Mouse (Mus musculus) kidney, embryonic 14.5 days (tissue): ENCODE results near the gene Itgb3. TPM values are rescaled to one million over a fixed set of nuclear protein-coding genes. Genes with fewer than 3 reads are reported as not detected.

Experiments used
- ATAC-seq: fragments of 200-750 bp; cut with Nextera tagmentation; 2 replicates; pipeline ENCODE4 v1.8.0; 2017; ENCODE audit warnings: moderate number of reproducible peaks, mild to moderate bottlenecking, moderate TSS enrichment, moderate library complexity; ENCODE audit not compliant: low FRiP score, low TSS enrichment
- H3K27ac ChIP-seq: fragments of 300-500 bp; sonication (generic); 2 replicates; pipeline ENCODE4 v1.5.1; 2014; ENCODE audit warnings: low read depth, mild to moderate bottlenecking, low read length, moderate library complexity, mixed read lengths
- H3K27me3 ChIP-seq: fragments of 300-500 bp; sonication (generic); 2 replicates; pipeline ENCODE4 v1.6.1; 2014; ENCODE audit warnings: mild to moderate bottlenecking, low read length; ENCODE audit not compliant: control insufficient read depth, insufficient read depth
- H3K36me3 ChIP-seq: fragments of 300-500 bp; sonication (generic); 2 replicates; pipeline ENCODE4 v1.6.1; 2014; ENCODE audit warnings: low read length, mixed read lengths; ENCODE audit not compliant: control insufficient read depth, insufficient read depth
- H3K4me1 ChIP-seq: fragments of 300-500 bp; sonication (generic); 2 replicates; pipeline ENCODE4 v1.6.1; 2014; ENCODE audit warnings: low read length, mixed read lengths; ENCODE audit not compliant: control insufficient read depth, insufficient read depth
- H3K4me2 ChIP-seq: fragments of 300-500 bp; sonication (generic); replicated peaks from 2 replicates; pipeline ENCODE4 v1.6.1; 2014; ENCODE audit warnings: low read depth, mild to moderate bottlenecking, low read length
- H3K4me3 ChIP-seq: fragments of 300-500 bp; sonication (generic); 2 replicates; pipeline ENCODE4 v1.5.1; 2014; ENCODE audit warnings: mild to moderate bottlenecking, low read length
- H3K9ac ChIP-seq: fragments of 300-500 bp; sonication (generic); 2 replicates; pipeline ENCODE4 v1.6.1; 2014; ENCODE audit warnings: low read depth, mild to moderate bottlenecking, low read length, moderate library complexity
- H3K9me3 ChIP-seq: fragments of 300-500 bp; sonication (generic); 2 replicates; pipeline ENCODE4 v1.6.1; 2016; ENCODE audit warnings: low read length; ENCODE audit not compliant: control insufficient read depth
- WGBS: fragments of 180-500 bp; shearing (Covaris S2); extraction: QIAGEN DNeasy Blood & Tissue Kit; methylation state at CpG from one replicate; pipeline ENCODE4 v1.1.7; 2014; 5-methylcytosine and 5-hydroxymethylcytosine counted together
- polyA plus RNA-seq: library from polyadenylated mRNA; unstranded; fragments of >200 nt; fragmentation: Nextera tagmentation; extraction: Ambion mirVana; gene quantifications from 2 replicates; pipeline ENCODE4 v1.2.1, GENCODE M21; 2014

Gene Itgb3
- polyA plus RNA-seq, 1 experiment from 2014 or later = 0.85 TPM

GRCm38 (mm10) chr11:104648571-104648970 lies 40.8 kb downstream of the Itgb3 start:
- Histone ChIP-seq H3K36me3 (no peaks in the 10 kb centered on the region), H3K4me1 (no peaks in the 10 kb centered on the region), H3K4me3 (no peak overlapping the region), H3K4me2 (no peak overlapping the region), H3K27ac (no peak overlapping the region), H3K9ac (no peak overlapping the region), H3K9me3 (no peaks in the 10 kb centered on the region), H3K27me3 (no peaks in the 10 kb centered on the region)
- 60% methylated on average over 3 of the region's 3 CpGs for WGBS
- ATAC-seq = no peak

DNA sequence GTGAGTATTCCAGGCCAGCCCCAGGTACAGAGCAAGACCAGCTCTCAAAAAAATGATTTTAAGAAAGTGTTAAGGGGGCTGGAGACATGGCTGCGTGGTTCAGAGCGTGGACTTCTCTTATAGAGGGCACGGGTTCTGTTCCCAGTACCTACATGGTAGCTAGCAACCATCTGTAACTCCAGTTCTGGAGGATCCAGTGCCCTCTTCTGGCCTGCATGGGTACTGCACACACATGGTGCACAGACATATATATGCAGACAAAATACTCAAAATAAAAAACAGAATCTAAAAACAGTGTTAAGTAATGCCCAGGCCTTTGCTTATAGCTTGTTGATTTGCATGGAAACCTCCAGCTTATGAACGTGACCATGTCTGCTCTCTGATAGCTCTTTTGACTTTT lies 52.8 kb downstream of the Itgb3 start:
- no peak overlapping the region for H3K4me2 ChIP-seq
- H3K36me3 ChIP-seq = no peaks in the 10 kb centered on the region
- H3K9ac ChIP-seq = no peak overlapping the region
- no peak overlapping the region for H3K27ac ChIP-seq
- 95% methylated on average over 4 of the region's 4 CpGs for WGBS
- H3K4me1 ChIP-seq = no peaks in the 10 kb centered on the region
- no peaks in the 10 kb centered on the region for H3K9me3 ChIP-seq
- ATAC-seq = no peak
- H3K27me3 ChIP-seq = no peaks in the 10 kb centered on the region
- H3K4me3 ChIP-seq = no peak overlapping the region

DNA sequence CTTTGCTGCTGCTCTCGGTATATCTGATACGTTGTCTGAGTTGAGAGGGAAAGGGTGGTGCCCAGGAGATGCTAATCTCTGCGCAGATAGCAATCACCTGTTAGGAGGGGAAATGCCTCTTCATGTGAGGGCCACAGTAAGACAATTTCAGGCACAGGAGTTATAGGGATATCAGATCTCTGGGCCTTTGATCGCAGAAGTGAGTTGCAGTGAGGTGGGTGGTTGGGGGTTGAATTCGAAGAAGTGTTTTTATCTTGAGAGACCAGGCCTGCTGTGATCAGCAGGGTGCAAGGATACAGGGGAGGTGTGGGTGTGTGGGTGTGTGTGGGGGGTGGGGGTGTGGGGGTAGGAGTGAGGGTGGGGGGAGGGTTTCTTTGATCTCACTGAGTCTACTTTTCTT lies 53.3 kb downstream of the Itgb3 start:
- Histone ChIP-seq H3K9me3 (no peaks in the 10 kb centered on the region), H3K36me3 (no peaks in the 10 kb centered on the region), H3K4me1 (no peaks in the 10 kb centered on the region), H3K27ac (no peak overlapping the region), H3K27me3 (no peaks in the 10 kb centered on the region), H3K4me2 (no peak overlapping the region), H3K4me3 (no peak overlapping the region), H3K9ac (no peak overlapping the region)
- no peak for ATAC-seq
- WGBS = 64% methylated on average over 5 of the region's 5 CpGs

DNA sequence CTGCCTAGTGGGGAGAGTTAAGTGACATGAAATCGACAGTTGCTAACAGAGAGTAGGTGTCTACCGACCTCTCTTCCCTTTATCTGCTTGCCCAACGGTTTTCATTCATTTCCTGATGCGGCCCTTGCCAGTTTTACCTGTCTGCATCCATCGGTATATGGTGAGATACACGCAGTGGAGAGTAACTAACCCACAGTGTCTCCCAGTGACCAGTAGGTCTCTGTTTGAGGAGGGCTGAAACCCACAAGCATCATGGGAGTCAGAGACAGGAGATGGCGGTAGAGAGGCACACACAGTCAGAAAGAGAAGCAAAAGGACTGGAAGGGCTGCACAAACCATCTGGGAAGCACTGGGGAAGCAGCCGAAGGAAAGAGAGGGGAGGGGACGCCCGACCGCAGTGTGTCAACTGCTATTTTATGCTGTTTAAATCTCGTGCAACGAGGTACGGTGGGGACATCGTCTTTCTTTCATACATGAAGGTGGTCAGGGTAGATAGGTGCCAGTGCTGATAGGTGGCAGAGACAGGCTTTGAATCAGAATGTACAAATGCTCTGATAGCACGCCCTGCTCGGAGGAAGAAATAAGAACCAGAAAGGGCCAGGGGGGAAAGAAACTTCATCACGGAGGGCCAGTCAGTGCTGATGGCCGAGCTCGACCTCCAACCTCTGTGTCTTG lies 53.9 kb downstream of the Itgb3 start:
- H3K4me1 ChIP-seq = no peaks in the 10 kb centered on the region
- H3K9me3 ChIP-seq = no peaks in the 10 kb centered on the region
- H3K4me2 ChIP-seq = no peak overlapping the region
- no peak for ATAC-seq
- no peak overlapping the region for H3K9ac ChIP-seq
- H3K4me3 ChIP-seq = no peak overlapping the region
- H3K36me3 ChIP-seq = no peaks in the 10 kb centered on the region
- H3K27ac ChIP-seq = no peak overlapping the region
- H3K27me3 ChIP-seq = no peaks in the 10 kb centered on the region
- 76% methylated on average over 20 of the region's 20 CpGs for whole genome bisulfite sequencing

GRCm38 (mm10) chr11:104662573-104662972 lies 54.8 kb downstream of the Itgb3 start:
- H3K4me3 ChIP-seq = no peak overlapping the region
- no peaks in the 10 kb centered on the region for H3K36me3 ChIP-seq
- 72% methylated on average over 11 of the region's 11 CpGs for WGBS
- H3K27me3 ChIP-seq = no peaks in the 10 kb centered on the region
- H3K4me1 ChIP-seq = no peaks in the 10 kb centered on the region
- no peak overlapping the region for H3K4me2 ChIP-seq
- no peak overlapping the region for H3K27ac ChIP-seq
- H3K9me3 ChIP-seq = no peaks in the 10 kb centered on the region
- no peak overlapping the region for H3K9ac ChIP-seq
- no peak for ATAC-seq

DNA sequence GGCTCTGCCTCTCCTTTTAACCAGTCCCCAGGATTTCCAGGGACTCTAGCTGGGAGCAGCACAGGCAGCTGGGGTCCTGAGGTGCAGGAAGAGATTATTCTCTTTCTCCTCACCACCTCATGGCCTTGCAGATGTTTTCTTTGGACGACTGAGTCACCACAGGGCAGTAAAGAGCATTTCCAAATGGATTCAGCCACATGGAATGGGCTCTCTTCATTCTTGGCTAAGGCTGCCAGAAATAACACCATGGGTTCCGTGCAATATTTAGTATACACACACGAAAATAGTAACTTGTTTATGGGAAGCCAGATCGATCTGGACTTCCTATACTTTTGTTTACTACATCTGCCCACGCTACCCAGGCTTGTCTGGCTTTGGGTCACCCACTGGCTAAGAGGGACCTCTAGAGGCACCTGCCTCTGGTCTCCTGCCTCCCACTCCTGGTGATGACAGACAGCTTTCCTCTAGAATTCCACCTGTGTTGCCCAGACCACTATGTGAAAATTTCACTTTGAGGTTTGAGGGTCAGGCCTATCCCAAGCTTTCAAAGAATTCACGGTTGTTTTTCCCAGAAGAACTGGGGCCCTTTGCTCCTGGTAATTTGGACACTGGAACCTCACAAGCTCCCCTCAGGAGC lies 55.6 kb downstream of the Itgb3 start:
- WGBS = 67% methylated on average over 6 of the region's 6 CpGs
- H3K9me3 ChIP-seq = no peaks in the 10 kb centered on the region
- H3K36me3 ChIP-seq = no peaks in the 10 kb centered on the region
- no peaks in the 10 kb centered on the region for H3K4me1 ChIP-seq
- no peak overlapping the region for H3K9ac ChIP-seq
- H3K27me3 ChIP-seq = no peaks in the 10 kb centered on the region
- ATAC-seq = no peak
- no peak overlapping the region for H3K27ac ChIP-seq
- H3K4me2 ChIP-seq = no peak overlapping the region
- no peak overlapping the region for H3K4me3 ChIP-seq

- Histone ChIP-seq H3K36me3 (no peaks in the 10 kb centered on the region), H3K9ac (no peak overlapping the region), H3K27ac (no peak overlapping the region), H3K4me2 (no peak overlapping the region), H3K4me1 (no peaks in the 10 kb centered on the region), H3K4me3 (no peak overlapping the region), H3K9me3 (no peaks in the 10 kb centered on the region), H3K27me3 (no peaks in the 10 kb centered on the region)
- no peak; the same call in 1 of the 2 replicates for ATAC-seq
- 66% methylated on average over 3 of the region's 3 CpGs for WGBS
Measured at GRCm38 (mm10) chr11:104663878-104664261, 56.1 kb downstream of the Itgb3 start.

DNA sequence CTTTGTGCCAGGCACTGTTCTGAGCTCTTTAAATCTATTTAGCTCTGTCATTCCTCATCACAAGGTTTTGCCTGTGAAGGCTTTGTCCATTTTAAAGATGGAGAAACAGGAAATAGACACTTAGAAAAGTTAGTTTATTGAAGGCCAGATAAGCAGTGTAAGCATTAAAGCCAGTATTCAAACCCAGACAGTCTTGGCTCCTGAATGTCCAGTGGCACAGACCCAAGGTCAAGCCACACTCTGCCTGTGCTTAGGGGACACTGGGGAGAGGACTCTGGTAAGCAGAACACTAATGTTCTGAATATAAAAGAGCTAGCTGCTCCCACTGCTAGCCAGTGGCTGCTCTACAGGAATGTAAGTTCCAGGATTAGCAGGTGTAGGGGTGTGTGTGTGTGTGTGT lies 56.6 kb downstream of the Itgb3 start:
- H3K9me3 ChIP-seq = no peaks in the 10 kb centered on the region
- H3K36me3 ChIP-seq = no peaks in the 10 kb centered on the region
- H3K4me1 ChIP-seq = no peaks in the 10 kb centered on the region
- H3K27me3 ChIP-seq = no peaks in the 10 kb centered on the region
- no peak overlapping the region for H3K4me3 ChIP-seq
- no peak overlapping the region for H3K27ac ChIP-seq
- no peak overlapping the region for H3K9ac ChIP-seq
- no peak overlapping the region for H3K4me2 ChIP-seq
- no peak for ATAC-seq

GRCm38 (mm10) chr11:104667399-104667798 lies 59.6 kb downstream of the Itgb3 start:
- Histone ChIP-seq H3K9ac (no peak overlapping the region), H3K4me1 (no peaks in the 10 kb centered on the region), H3K4me2 (no peak overlapping the region), H3K9me3 (no peaks in the 10 kb centered on the region), H3K4me3 (no peak overlapping the region), H3K27ac (no peak overlapping the region), H3K36me3 (no peaks in the 10 kb centered on the region), H3K27me3 (no peaks in the 10 kb centered on the region)
- no peak for ATAC-seq
- 69% methylated on average over 5 of the region's 5 CpGs for WGBS
